34 mouse cellular contexts compared by ENCODE assay signal in the genomic region with DNA sequence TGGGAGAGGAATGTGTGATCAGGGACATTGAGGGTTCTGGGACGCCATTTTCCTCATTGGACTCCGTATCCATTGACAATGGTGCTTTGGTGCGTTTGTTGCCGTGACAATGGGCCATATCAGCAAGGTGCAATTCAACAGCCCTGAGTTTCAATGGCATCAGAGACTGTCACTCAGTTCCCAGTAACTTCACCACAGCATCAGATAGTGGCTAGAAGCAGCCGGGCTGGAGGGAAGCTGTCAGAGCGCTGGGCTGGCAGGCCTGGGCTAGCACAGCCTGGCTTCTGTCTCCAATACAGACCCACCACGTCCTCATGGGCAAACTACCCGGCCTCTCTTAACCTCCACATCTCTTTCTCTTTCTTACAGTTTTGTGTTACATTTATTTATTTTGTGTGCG. TPM values are rescaled to one million over a fixed set of nuclear protein-coding genes. Genes with fewer than 3 reads are reported as not detected.
DNase-seq lines count a peak whose midpoint lies in the region; ATAC-seq and TF ChIP-seq lines count a peak whose summit lies in the region.
"Had no signal": no experiment of that assay in that cellular context is flagged by ENCODE, and none has a peak within 500 bp of the region (broad histone marks: within the 10 kb centered on the region; RNA-seq: fewer than 3 reads in every experiment).

No protein-coding gene starts in this region.

- H3K4me3 ChIP-seq in megakaryocyte, embryonic 14.5 days (replicated peaks): peak overlapping the region; percentile 26
- H3K4me3 ChIP-seq in liver, embryonic 14.5 days (ENCODE audit: insufficient read depth in 1 of 2, low read depth in 2 of 2, low read length in 2 of 2): no peak overlapping the region
- no peak overlapping the region for H3K4me3 ChIP-seq in gastrocnemius, adult 2 months
- H3K4me3 ChIP-seq: forebrain, embryonic 10.5 days; forebrain, embryonic 13.5 days; heart, embryonic 12.5 days; heart, embryonic 15.5 days; hindbrain, embryonic 10.5 days; hindbrain, embryonic 13.5 days had no signal

- TF ChIP-seq EP300 in liver, embryonic 14.5 days (IDR thresholded peaks at IDR 0.05; ENCODE audit: low read depth): no peak

- ATAC-seq in megakaryocyte, adult 5-6 weeks (ENCODE audit: poor library complexity, severe bottlenecking): no peak
- ATAC-seq in liver, embryonic 14.5 days (ENCODE audit: insufficient read depth): peak; percentile 51; the same call in 1 of the 2 replicates
- ATAC-seq: activated CD4-positive, CD25-positive, alpha-beta regulatory T cell, adult 4 months; CD4-positive, CD25-positive, alpha-beta regulatory T cell, adult 4 months; forebrain, embryonic 13.5 days; forebrain, embryonic 16.5 days; hindbrain, embryonic 16.5 days had no signal

- 35% methylated on average over 9 of the region's 9 CpGs for WGBS in liver, embryonic 14.5 days (ENCODE audit: insufficient replicate concordance)

- no peak overlapping the region for H3K27ac ChIP-seq in liver, embryonic 14.5 days
- no peak overlapping the region for H3K27ac ChIP-seq in gastrocnemius, adult 2 months
- H3K27ac ChIP-seq: forebrain, embryonic 10.5 days; forebrain, embryonic 13.5 days; heart, embryonic 15.5 days; hindbrain, embryonic 10.5 days; hindbrain, embryonic 13.5 days had no signal

- H3K36me3 ChIP-seq in megakaryocyte, embryonic 14.5 days (replicated peaks; ENCODE audit: low read length): no peaks in the 10 kb centered on the region
- H3K36me3 ChIP-seq in liver, embryonic 14.5 days (replicated peaks; ENCODE audit: control insufficient read depth, insufficient read depth, low read depth): no peaks in the 10 kb centered on the region
- H3K36me3 ChIP-seq: forebrain, embryonic 10.5 days; heart, embryonic 12.5 days; heart, embryonic 15.5 days; hindbrain, embryonic 10.5 days; hindbrain, embryonic 13.5 days had no signal

- no peak for TF ChIP-seq CTCF in liver, embryonic 14.5 days (IDR thresholded peaks at IDR 0.05; ENCODE audit: low read depth)
- TF ChIP-seq CTCF in gastrocnemius, adult 2 months (IDR thresholded peaks at IDR 0.05): no peak

- H3K9me3 ChIP-seq in megakaryocyte, embryonic 14.5 days: no peaks in the 10 kb centered on the region
- no peaks in the 10 kb centered on the region for H3K9me3 ChIP-seq in liver, embryonic 14.5 days (ENCODE audit: control insufficient read depth, low read length)
- H3K9me3 ChIP-seq: forebrain, embryonic 10.5 days; forebrain, embryonic 13.5 days; heart, embryonic 12.5 days; heart, embryonic 15.5 days; hindbrain, embryonic 10.5 days; hindbrain, embryonic 13.5 days had no signal

- DNase-seq in R1 (ENCODE audit: low read depth, low spot score) (peak; percentile 18), MN1 (ENCODE audit: low spot score) (no peak)
- DNase-seq in liver, embryonic 14.5 days (ENCODE audit: low read depth in 3 of 3, low spot score in 3 of 3): no peak
- DNase-seq in gastrocnemius, adult 2 months: no peak
- DNase-seq in lung, postnatal 36 days: no peak
- DNase-seq: adrenal gland, adult 8-10 months; adrenal gland, postnatal 25 days; cerebellum, adult 11-12 months; cerebellum, adult 8-10 months; cerebellum, postnatal 10 days; cerebellum, postnatal 36 days; gastrocnemius, postnatal 25 days; heart, adult 18-20 months; heart, postnatal 10 days; heart, postnatal 36 days had no signal

- no peak overlapping the region for H3K4me2 ChIP-seq in liver, embryonic 14.5 days (ENCODE audit: low read depth)
- H3K4me2 ChIP-seq: forebrain, embryonic 13.5 days; heart, embryonic 12.5 days; heart, embryonic 15.5 days; hindbrain, embryonic 13.5 days had no signal

- peaks cover 15% of the 10 kb centered on the region for H3K27me3 ChIP-seq in megakaryocyte, embryonic 14.5 days (replicated peaks)
- no peaks in the 10 kb centered on the region for H3K27me3 ChIP-seq in liver, embryonic 14.5 days (ENCODE audit: control insufficient read depth, insufficient read depth, low read length)
- H3K27me3 ChIP-seq: forebrain, embryonic 13.5 days; heart, embryonic 12.5 days; heart, embryonic 15.5 days; hindbrain, embryonic 13.5 days had no signal

- no peak overlapping the region for H3K9ac ChIP-seq in liver, embryonic 14.5 days (replicated peaks)
- H3K9ac ChIP-seq: forebrain, embryonic 13.5 days; heart, embryonic 12.5 days; heart, embryonic 15.5 days; hindbrain, embryonic 13.5 days had no signal

- intact Hi-C loops in gastrocnemius, adult 2 months (cut with DNase I): no loop called here

- peaks cover 19% of the 10 kb centered on the region for H3K4me1 ChIP-seq in megakaryocyte, embryonic 14.5 days
- H3K4me1 ChIP-seq in liver, embryonic 14.5 days (replicated peaks; ENCODE audit: control insufficient read depth in 2 of 2, insufficient read depth in 2 of 2, low read length in 1 of 2): peaks cover 0 to 5% of the 10 kb centered on the region in 2 experiments; a peak in 2 of 4 replicates
- H3K4me1 ChIP-seq: forebrain, embryonic 10.5 days; forebrain, embryonic 13.5 days; heart, embryonic 12.5 days; heart, embryonic 15.5 days; hindbrain, embryonic 13.5 days had no signal

RNA-seq across cellular contexts. Expression of gene Slc22a20, which starts 5.5 kb away (rescaled TPM):
- not detected in 2 replicates for polyA plus RNA-seq in megakaryocyte, embryonic 14.5 days (2012; ENCODE audit: insufficient read depth, low replicate concordance)
- 0.16 and 0.20 TPM in 2 replicates for total RNA-seq in megakaryocyte, adult 5-6 weeks (2015)
- 1.1 and 1.2 TPM in 2 replicates for total RNA-seq in megakaryocyte, adult 5-6 weeks (2017)
- not detected in 2 replicates for polyA plus RNA-seq in liver, embryonic 14.5 days (2012; rRNA removed)
- 0.08 TPM in 1 of 2 replicates, not detected in the other for polyA plus RNA-seq in liver, embryonic 14.5 days (2014; fragmentation: Nextera tagmentation; extraction: Ambion mirVana)
- total RNA-seq in gastrocnemius, adult 2 months (2021): not detected
- total RNA-seq: adrenal gland, adult 8-10 months; adrenal gland, postnatal 25 days; gastrocnemius, adult 8-10 months; gastrocnemius, postnatal 25 days; heart, adult 18-20 months; heart, postnatal 10 days; heart, postnatal 36 days had no signal
- polyA plus RNA-seq: activated CD4-positive, CD25-positive, alpha-beta regulatory T cell, adult 4 months; brain, embryonic 14.5 days; C2C12; CD4-positive, CD25-positive, alpha-beta regulatory T cell, adult 4 months; embryonic facial prominence, embryonic 11.5 days; embryonic facial prominence, embryonic 14.5 days; forebrain, embryonic 10.5 days; forebrain, embryonic 13.5 days; forebrain, embryonic 16.5 days; gonadal fat pad, adult 2 months; heart, embryonic 12.5 days; heart, embryonic 15.5 days; hindbrain, embryonic 10.5 days; hindbrain, embryonic 13.5 days; hindbrain, embryonic 16.5 days; intestine, embryonic 14.5 days had no signal

RNA-seq across cellular contexts. Expression of gene Pola2, which starts 16.5 kb away (rescaled TPM):
- 11.0 and 14.1 TPM in 2 replicates for polyA plus RNA-seq in megakaryocyte, embryonic 14.5 days (2012; ENCODE audit: insufficient read depth, low replicate concordance)
- 36.9 and 37.7 TPM in 2 replicates for total RNA-seq in megakaryocyte, adult 5-6 weeks (2015)
- total RNA-seq in megakaryocyte, adult 5-6 weeks (2017): 29.0 and 33.7 TPM in 2 replicates
- 60.9 and 66.4 TPM in 2 replicates for polyA plus RNA-seq in liver, embryonic 14.5 days (2012; rRNA removed)
- polyA plus RNA-seq in liver, embryonic 14.5 days (2014; fragmentation: Nextera tagmentation; extraction: Ambion mirVana): 63.0 and 68.1 TPM in 2 replicates
- 1 to 10 TPM; 8.9 to 9.2 TPM for total RNA-seq in gastrocnemius, adult 2 months (2021)

RNA-seq across cellular contexts. Expression of gene Capn1, which starts 35.2 kb away (rescaled TPM):
- 66.2 and 91.7 TPM in 2 replicates for polyA plus RNA-seq in megakaryocyte, embryonic 14.5 days (2012; ENCODE audit: insufficient read depth, low replicate concordance)
- 31.1 and 32.2 TPM in 2 replicates for total RNA-seq in megakaryocyte, adult 5-6 weeks (2015)
- 53.7 and 54.8 TPM in 2 replicates for total RNA-seq in megakaryocyte, adult 5-6 weeks (2017)
- polyA plus RNA-seq in liver, embryonic 14.5 days (2012; rRNA removed): 25.4 and 28.0 TPM in 2 replicates
- polyA plus RNA-seq in liver, embryonic 14.5 days (2014; fragmentation: Nextera tagmentation; extraction: Ambion mirVana): 25.6 and 28.7 TPM in 2 replicates
- 10 to 100 TPM; 87.0 to 93.7 TPM for total RNA-seq in gastrocnemius, adult 2 months (2021)

RNA-seq across cellular contexts. Expression of gene Cdc42ep2, which starts 55.9 kb away (rescaled TPM):
- polyA plus RNA-seq in megakaryocyte, embryonic 14.5 days (2012; ENCODE audit: insufficient read depth, low replicate concordance): 4.4 and 15.7 TPM in 2 replicates
- 3.0 and 3.4 TPM in 2 replicates for total RNA-seq in megakaryocyte, adult 5-6 weeks (2015)
- 1.7 and 1.9 TPM in 2 replicates for total RNA-seq in megakaryocyte, adult 5-6 weeks (2017)
- polyA plus RNA-seq in liver, embryonic 14.5 days (2012; rRNA removed): 2.2 and 2.3 TPM in 2 replicates
- polyA plus RNA-seq in liver, embryonic 14.5 days (2014; fragmentation: Nextera tagmentation; extraction: Ambion mirVana): 1.6 and 2.1 TPM in 2 replicates
- 10 to 100 TPM in 1 of 2 experiments, 1 to 10 TPM in 1; 8.2 to 14.3 TPM for total RNA-seq in gastrocnemius, adult 2 months (2021)
